Mouse (Mus musculus): ENCODE data around the gene Zswim7. TPM values are rescaled to one million over a fixed set of nuclear protein-coding genes. Genes with fewer than 3 reads are reported as not detected.

The Zswim7 gene
- 6.4 TPM for polyA plus RNA-seq (2014; fragmentation: Illumina TruSeq; extraction: RNeasy Lipid Tissue Mini Kit (QIAGEN cat#74804); ENCODE audit: low read depth, low replicate concordance)

GRCm38 (mm10) chr11:62280675-62281600 is at the start of gene Zswim7, which contains the start of gene Ttc19:
Gene Zswim7, minus strand, starts transcription at chr11:62281375.
Gene Ttc19, plus strand, starts transcription at chr11:62281473.

DNA sequence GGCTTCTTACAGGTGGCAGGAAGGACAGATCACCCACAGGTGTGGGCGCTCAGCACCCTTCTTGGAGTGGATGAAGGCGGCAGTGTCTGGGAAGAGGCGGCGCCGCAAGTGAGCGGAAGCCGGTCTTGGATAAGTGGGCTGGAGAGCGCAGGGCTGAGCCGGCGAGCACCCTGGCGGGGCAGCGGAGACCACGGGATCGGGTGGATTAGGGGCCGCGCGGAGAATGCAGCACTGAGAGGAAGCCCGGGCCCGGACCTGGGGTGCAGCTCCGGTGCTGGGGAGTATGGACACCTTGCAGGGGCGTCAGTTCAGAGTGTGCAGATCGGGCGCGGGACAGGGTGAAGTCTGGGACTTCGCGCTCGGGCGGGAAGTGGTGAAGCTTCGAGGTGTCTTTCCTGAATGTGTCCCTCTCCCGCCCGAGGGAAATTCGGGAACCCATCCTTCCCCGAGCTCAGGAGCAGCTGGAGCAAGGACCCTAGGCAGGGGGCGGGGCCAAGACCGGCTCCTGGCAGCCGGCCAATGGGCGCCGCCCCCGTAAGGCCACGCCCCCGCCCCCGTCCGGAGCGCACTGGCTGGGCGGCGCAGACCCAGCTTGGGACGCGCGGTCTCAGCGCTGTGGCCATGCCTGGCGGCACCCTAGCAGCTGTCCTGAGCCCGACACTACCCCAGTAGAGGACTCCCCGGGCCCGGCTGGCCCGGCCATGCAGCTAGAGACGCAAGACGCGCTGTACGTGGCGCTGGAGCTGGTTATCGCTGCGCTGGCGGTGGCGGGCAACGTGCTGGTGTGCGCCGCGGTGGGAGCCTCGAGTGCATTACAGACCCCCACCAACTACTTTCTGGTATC is 32.6 kb downstream of the Zswim7 start, which contains the start of gene Adora2b:
Adora2b (plus strand) TSS at position 584 of the 844 bp plus-strand sequence.

Other genes with a start within 250 kb of the Zswim7 start
- not detected for gene Adora2b, start 32.4 kb downstream of the Zswim7 start, polyA plus RNA-seq (2014; fragmentation: Illumina TruSeq; extraction: RNeasy Lipid Tissue Mini Kit (QIAGEN cat#74804); ENCODE audit: low read depth, low replicate concordance)
- 31.5 TPM for gene Ttc19, start 98 bp upstream of the Zswim7 start, polyA plus RNA-seq (2014; fragmentation: Illumina TruSeq; extraction: RNeasy Lipid Tissue Mini Kit (QIAGEN cat#74804); ENCODE audit: low read depth, low replicate concordance)
- 2.2 TPM for gene Pigl, start 177.1 kb upstream of the Zswim7 start, polyA plus RNA-seq (2014; fragmentation: Illumina TruSeq; extraction: RNeasy Lipid Tissue Mini Kit (QIAGEN cat#74804); ENCODE audit: low read depth, low replicate concordance)
- gene Ncor1, start 177.2 kb upstream of the Zswim7 start, polyA plus RNA-seq (2014; fragmentation: Illumina TruSeq; extraction: RNeasy Lipid Tissue Mini Kit (QIAGEN cat#74804); ENCODE audit: low read depth, low replicate concordance) = 59.1 TPM